Mouse (Mus musculus): Measurements from ENCODE around the gene Trmt1l. TPM values are rescaled to one million over a fixed set of nuclear protein-coding genes. Genes with fewer than 3 reads are reported as not detected.

Trmt1l gene
- polyA plus RNA-seq, 1 experiment from 2014 or later: 43.5 TPM

DNA sequence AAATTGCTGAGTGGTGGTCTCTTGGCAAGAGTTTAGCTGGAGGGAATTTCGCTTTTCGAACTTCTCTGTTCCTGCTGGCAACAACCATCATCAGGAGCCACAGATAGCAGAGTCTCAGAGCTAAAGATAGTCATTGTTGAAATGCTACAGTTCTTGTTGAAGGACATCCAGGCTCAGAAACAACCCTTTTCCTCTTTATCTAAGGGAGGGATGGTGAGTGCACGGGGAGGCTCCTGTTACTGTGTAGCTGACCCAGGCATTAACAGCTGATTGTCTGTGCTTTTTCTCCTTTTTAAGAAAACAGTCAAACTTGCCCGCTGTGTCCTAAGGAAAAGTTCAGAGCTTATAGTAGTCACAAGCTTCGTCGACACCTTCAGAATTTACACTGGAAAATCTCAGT lies 7.1 kb downstream of the Trmt1l start:
- Histone ChIP-seq H3K4me1 (ENCODE audit: control insufficient read depth, insufficient read depth, low read length) (no peaks in the 10 kb centered on the region), H3K27me3 (ENCODE audit: control insufficient read depth, insufficient read depth, low read length) (no peaks in the 10 kb centered on the region), H3K4me3 (ENCODE audit: low read depth, low read length) (no peak overlapping the region), H3K36me3 (replicated peaks; ENCODE audit: control insufficient read depth, insufficient read depth, low read depth, low read length) (peaks cover 5% of the 10 kb centered on the region), H3K27ac (replicated peaks; ENCODE audit: low read depth, low read length) (no peak overlapping the region), H3K9me3 (replicated peaks; ENCODE audit: control insufficient read depth, low read length) (no peaks in the 10 kb centered on the region), H3K4me2 (ENCODE audit: low read depth, low read length) (no peak overlapping the region), H3K9ac (replicated peaks; ENCODE audit: low read length) (no peak overlapping the region)
- 95% methylated on average over 6 of the region's 6 CpGs for WGBS
- ATAC-seq (replicated peaks; ENCODE audit: insufficient number of reproducible peaks, low FRiP score, low TSS enrichment, low read depth) (no peak), DNase-seq (ENCODE audit: low spot score) (no peak)

DNA sequence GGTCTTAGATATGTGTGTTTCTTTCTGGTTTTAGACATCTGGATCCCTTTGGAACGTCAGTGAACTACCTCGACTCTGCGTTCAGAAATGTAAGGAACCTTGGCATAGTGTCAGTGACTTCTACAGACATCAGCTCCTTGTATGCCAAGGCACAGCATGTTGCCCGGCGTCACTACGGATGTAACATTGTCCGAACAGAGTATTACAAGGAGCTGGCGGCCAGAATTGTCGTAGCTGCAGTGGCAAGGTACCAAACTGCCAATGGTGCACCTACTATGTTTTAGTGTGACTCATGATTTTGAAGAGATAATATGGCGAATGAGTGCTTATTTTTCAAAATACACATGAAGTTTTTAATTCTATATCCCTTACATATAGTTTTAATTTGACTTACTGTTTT lies 21.5 kb downstream of the Trmt1l start:
- Histone ChIP-seq H3K9me3 (replicated peaks; ENCODE audit: control insufficient read depth, low read length) (no peaks in the 10 kb centered on the region), H3K4me3 (ENCODE audit: low read depth, low read length) (no peak overlapping the region), H3K27ac (replicated peaks; ENCODE audit: low read depth, low read length) (no peak overlapping the region), H3K4me2 (ENCODE audit: low read depth, low read length) (no peak overlapping the region), H3K36me3 (replicated peaks; ENCODE audit: control insufficient read depth, insufficient read depth, low read depth, low read length) (peaks cover 6% of the 10 kb centered on the region; the same call in 1 of the 2 replicates), H3K27me3 (ENCODE audit: control insufficient read depth, insufficient read depth, low read length) (no peaks in the 10 kb centered on the region), H3K4me1 (ENCODE audit: control insufficient read depth, insufficient read depth, low read length) (no peaks in the 10 kb centered on the region), H3K9ac (replicated peaks; ENCODE audit: low read length) (no peak overlapping the region)
- DNase-seq (ENCODE audit: low spot score): no peak
- 93% methylated on average over 10 of the region's 10 CpGs for WGBS
- no peak for ATAC-seq (replicated peaks; ENCODE audit: insufficient number of reproducible peaks, low FRiP score, low TSS enrichment, low read depth)

DNA sequence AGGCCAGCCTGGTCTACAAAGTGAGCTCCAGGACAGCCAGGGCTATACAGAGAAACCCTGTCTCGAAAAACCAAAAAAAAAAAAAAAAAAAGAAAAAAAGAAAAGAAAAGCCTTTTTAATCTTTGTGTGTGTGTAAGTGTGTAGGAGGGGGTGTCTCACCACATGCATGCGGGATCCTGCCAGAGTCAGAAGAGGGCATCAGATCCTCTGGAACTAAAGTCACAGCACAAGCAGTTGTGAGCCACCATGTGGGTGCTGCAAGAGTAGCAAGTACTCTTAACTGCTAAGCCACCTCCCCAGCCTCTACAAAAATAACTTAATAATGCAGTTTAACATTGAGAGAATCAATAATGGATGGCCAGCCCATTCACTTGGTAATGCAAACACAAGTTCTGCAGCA lies 22.5 kb downstream of the Trmt1l start:
- H3K9ac ChIP-seq (replicated peaks; ENCODE audit: low read length): no peak overlapping the region

DNA sequence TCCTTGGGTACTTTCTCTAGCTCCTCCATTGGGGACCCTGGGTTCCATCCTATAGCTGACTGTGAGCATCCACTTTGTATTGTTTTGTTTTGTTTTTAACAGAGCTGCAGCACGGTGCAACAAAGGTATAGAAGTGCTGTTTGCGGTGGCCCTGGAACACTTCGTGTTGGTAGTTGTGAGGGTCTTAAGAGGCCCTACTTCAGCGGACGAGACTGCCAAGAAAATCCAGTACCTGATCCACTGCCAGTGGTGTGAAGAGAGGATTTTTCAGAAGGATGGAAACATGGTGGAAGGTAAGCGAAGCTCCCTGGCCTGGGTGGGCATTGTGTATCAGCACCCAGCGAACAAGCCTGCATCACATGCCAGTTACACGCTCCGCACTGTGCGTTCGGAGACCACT lies 23.6 kb downstream of the Trmt1l start:
- 95% methylated on average over 11 of the region's 11 CpGs for WGBS
- Histone ChIP-seq H3K4me3 (ENCODE audit: low read depth, low read length) (no peak overlapping the region), H3K27me3 (ENCODE audit: control insufficient read depth, insufficient read depth, low read length) (no peaks in the 10 kb centered on the region), H3K36me3 (replicated peaks; ENCODE audit: control insufficient read depth, insufficient read depth, low read depth, low read length) (peaks cover 2% of the 10 kb centered on the region; the same call in 1 of the 2 replicates), H3K9me3 (replicated peaks; ENCODE audit: control insufficient read depth, low read length) (no peaks in the 10 kb centered on the region), H3K4me1 (ENCODE audit: control insufficient read depth, insufficient read depth, low read length) (no peaks in the 10 kb centered on the region), H3K9ac (replicated peaks; ENCODE audit: low read length) (no peak overlapping the region), H3K27ac (replicated peaks; ENCODE audit: low read depth, low read length) (no peak overlapping the region), H3K4me2 (ENCODE audit: low read depth, low read length) (no peak overlapping the region)
- no peak for ATAC-seq (replicated peaks; ENCODE audit: insufficient number of reproducible peaks, low FRiP score, low TSS enrichment, low read depth)
- no peak for DNase-seq (ENCODE audit: low spot score)

More for the DNA sequence above, 22.5 kb downstream of the Trmt1l start:
- no peaks in the 10 kb centered on the region for H3K9me3 ChIP-seq (replicated peaks; ENCODE audit: control insufficient read depth, low read length)
- H3K27ac ChIP-seq (replicated peaks; ENCODE audit: low read depth, low read length): no peak overlapping the region
- H3K36me3 ChIP-seq (replicated peaks; ENCODE audit: control insufficient read depth, insufficient read depth, low read depth, low read length): peaks cover 2% of the 10 kb centered on the region; the same call in 1 of the 2 replicates
- DNase-seq (ENCODE audit: low spot score): no peak
- no peak overlapping the region for H3K4me3 ChIP-seq (ENCODE audit: low read depth, low read length)
- ATAC-seq (replicated peaks; ENCODE audit: insufficient number of reproducible peaks, low FRiP score, low TSS enrichment, low read depth): no peak
- H3K27me3 ChIP-seq (ENCODE audit: control insufficient read depth, insufficient read depth, low read length): no peaks in the 10 kb centered on the region
- no peaks in the 10 kb centered on the region for H3K4me1 ChIP-seq (ENCODE audit: control insufficient read depth, insufficient read depth, low read length)
- H3K4me2 ChIP-seq (ENCODE audit: low read depth, low read length): no peak overlapping the region
- 89% methylated on average over 1 of the region's 2 CpGs for WGBS

DNA sequence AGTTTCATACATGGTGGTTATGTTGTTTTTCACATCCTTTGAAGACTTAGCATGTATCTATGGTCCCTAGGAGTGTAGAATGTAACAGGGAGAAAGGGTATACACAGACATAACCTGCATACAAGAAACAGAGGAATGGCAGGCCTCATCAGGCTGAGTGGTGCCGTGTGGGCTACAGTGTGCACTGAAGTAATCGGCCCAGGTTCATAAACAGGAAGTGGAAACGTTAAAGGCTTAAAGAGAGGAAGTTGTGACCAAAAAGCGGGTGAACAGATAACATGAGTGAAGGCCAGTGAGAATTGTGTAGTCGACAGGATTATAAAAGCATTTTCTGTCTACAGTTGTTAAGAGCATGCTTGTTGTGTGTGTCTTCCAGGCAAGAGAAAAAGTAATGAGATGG lies 28.7 kb downstream of the Trmt1l start:
- Histone ChIP-seq H3K4me1 (ENCODE audit: control insufficient read depth, insufficient read depth, low read length) (no peaks in the 10 kb centered on the region), H3K36me3 (replicated peaks; ENCODE audit: control insufficient read depth, insufficient read depth, low read depth, low read length) (peaks cover 5% of the 10 kb centered on the region), H3K27me3 (ENCODE audit: control insufficient read depth, insufficient read depth, low read length) (no peaks in the 10 kb centered on the region), H3K4me3 (ENCODE audit: low read depth, low read length) (no peak overlapping the region), H3K9me3 (replicated peaks; ENCODE audit: control insufficient read depth, low read length) (no peaks in the 10 kb centered on the region), H3K27ac (replicated peaks; ENCODE audit: low read depth, low read length) (no peak overlapping the region), H3K9ac (replicated peaks; ENCODE audit: low read length) (no peak overlapping the region), H3K4me2 (ENCODE audit: low read depth, low read length) (no peak overlapping the region)
- no peak for DNase-seq (ENCODE audit: low spot score)
- no peak for ATAC-seq (replicated peaks; ENCODE audit: insufficient number of reproducible peaks, low FRiP score, low TSS enrichment, low read depth)
- 81% methylated on average over 5 of the region's 5 CpGs for WGBS

DNA sequence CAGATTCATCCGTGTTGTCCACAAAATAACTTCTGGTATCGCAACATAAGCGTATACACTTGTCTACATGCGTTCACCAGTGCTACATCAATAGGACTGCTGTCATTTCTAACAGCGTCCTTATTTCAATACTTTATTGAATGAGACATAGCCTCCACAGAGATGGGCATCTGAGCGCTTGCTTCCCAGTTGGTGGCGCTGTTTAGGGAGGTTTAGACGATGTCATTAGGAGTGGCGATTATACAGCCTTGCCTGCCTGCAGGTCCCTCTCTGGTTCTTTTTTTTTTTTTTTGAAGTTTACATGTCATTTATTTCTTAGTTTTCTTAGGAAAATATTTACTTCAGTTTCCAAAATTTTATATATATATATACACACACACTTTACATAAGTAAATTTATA lies 32.9 kb downstream of the Trmt1l start:
- peaks cover 3% of the 10 kb centered on the region; the same call in 1 of the 2 replicates for H3K36me3 ChIP-seq (replicated peaks; ENCODE audit: control insufficient read depth, insufficient read depth, low read depth, low read length)

DNA sequence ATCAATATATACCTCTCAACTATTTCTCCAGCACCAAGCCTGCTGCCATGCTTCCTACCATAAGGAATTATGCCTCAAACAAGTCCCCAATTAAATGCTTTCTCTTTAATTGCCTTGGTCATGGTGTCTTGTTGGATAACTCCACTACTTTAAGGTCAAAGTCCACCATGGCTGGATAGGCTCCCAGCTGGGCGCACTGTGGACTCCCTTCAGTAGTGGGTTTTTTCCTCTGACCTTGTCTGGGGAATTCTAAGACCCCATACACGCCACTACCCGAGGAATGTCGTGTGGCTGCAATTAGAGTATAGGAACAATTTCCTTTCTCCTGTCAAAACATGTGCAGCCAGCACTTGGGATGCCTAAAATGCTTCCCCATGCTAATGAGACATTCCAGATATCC lies 36.6 kb downstream of the Trmt1l start:
- H3K27me3 ChIP-seq (ENCODE audit: control insufficient read depth, insufficient read depth, low read length): no peaks in the 10 kb centered on the region
- H3K4me1 ChIP-seq (ENCODE audit: control insufficient read depth, insufficient read depth, low read length): no peaks in the 10 kb centered on the region
- no peak overlapping the region for H3K9ac ChIP-seq (replicated peaks; ENCODE audit: low read length)
- ATAC-seq (replicated peaks; ENCODE audit: insufficient number of reproducible peaks, low FRiP score, low TSS enrichment, low read depth): no peak
- H3K27ac ChIP-seq (replicated peaks; ENCODE audit: low read depth, low read length): no peak overlapping the region
- DNase-seq (ENCODE audit: low spot score): peak; percentile 19
- whole genome bisulfite sequencing: 25% methylated on average over 4 of the region's 4 CpGs
- H3K9me3 ChIP-seq (replicated peaks; ENCODE audit: control insufficient read depth, low read length): no peaks in the 10 kb centered on the region
- H3K4me2 ChIP-seq (ENCODE audit: low read depth, low read length): no peak overlapping the region
- H3K4me3 ChIP-seq (ENCODE audit: low read depth, low read length): no peak overlapping the region
- peaks cover 3% of the 10 kb centered on the region; the same call in 1 of the 2 replicates for H3K36me3 ChIP-seq (replicated peaks; ENCODE audit: control insufficient read depth, insufficient read depth, low read depth, low read length)

More for the DNA sequence above, 32.9 kb downstream of the Trmt1l start:
- no peak for DNase-seq (ENCODE audit: low spot score)
- no peaks in the 10 kb centered on the region for H3K4me1 ChIP-seq (ENCODE audit: control insufficient read depth, insufficient read depth, low read length)
- 77% methylated on average over 9 of the region's 9 CpGs for WGBS
- no peak overlapping the region for H3K9ac ChIP-seq (replicated peaks; ENCODE audit: low read length)
- no peak overlapping the region for H3K4me2 ChIP-seq (ENCODE audit: low read depth, low read length)
- no peak overlapping the region for H3K27ac ChIP-seq (replicated peaks; ENCODE audit: low read depth, low read length)
- H3K4me3 ChIP-seq (ENCODE audit: low read depth, low read length): no peak overlapping the region
- no peaks in the 10 kb centered on the region for H3K9me3 ChIP-seq (replicated peaks; ENCODE audit: control insufficient read depth, low read length)
- no peaks in the 10 kb centered on the region for H3K27me3 ChIP-seq (ENCODE audit: control insufficient read depth, insufficient read depth, low read length)
- ATAC-seq (replicated peaks; ENCODE audit: insufficient number of reproducible peaks, low FRiP score, low TSS enrichment, low read depth): no peak

DNA sequence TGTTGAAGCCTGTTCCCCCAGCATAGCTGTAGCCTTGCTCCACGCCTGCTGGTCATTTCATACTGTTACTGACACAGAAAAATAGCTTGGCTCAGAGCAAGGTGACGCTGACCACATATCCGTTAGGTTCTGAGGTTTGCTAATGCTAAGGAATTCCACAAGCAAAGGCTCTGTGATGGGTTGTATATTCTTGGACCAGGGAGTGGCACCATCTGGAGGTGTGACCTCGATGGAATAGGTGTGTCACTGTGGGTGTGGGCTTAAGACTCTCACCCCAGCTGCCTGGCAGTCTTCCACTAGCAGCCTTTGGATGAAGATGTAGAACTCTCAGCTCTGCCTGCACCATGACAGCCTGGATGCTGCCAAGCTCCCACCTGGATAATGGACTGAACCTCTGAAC lies 38.2 kb downstream of the Trmt1l start:
- Histone ChIP-seq H3K27me3 (ENCODE audit: control insufficient read depth, insufficient read depth, low read length) (no peaks in the 10 kb centered on the region), H3K4me3 (ENCODE audit: low read depth, low read length) (no peak overlapping the region), H3K9me3 (replicated peaks; ENCODE audit: control insufficient read depth, low read length) (no peaks in the 10 kb centered on the region), H3K36me3 (replicated peaks; ENCODE audit: control insufficient read depth, insufficient read depth, low read depth, low read length) (peaks cover 3% of the 10 kb centered on the region; the same call in 1 of the 2 replicates), H3K27ac (replicated peaks; ENCODE audit: low read depth, low read length) (no peak overlapping the region), H3K4me2 (ENCODE audit: low read depth, low read length) (no peak overlapping the region), H3K4me1 (ENCODE audit: control insufficient read depth, insufficient read depth, low read length) (no peaks in the 10 kb centered on the region), H3K9ac (replicated peaks; ENCODE audit: low read length) (no peak overlapping the region)
- DNase-seq (ENCODE audit: low spot score) (no peak), ATAC-seq (replicated peaks; ENCODE audit: insufficient number of reproducible peaks, low FRiP score, low TSS enrichment, low read depth) (0 out of 2 replicates have a peak, but pooled peaks have one; percentile 29)
- WGBS: 90% methylated on average over 4 of the region's 4 CpGs

Measured in embryonic facial prominence, embryonic 11.5 days (tissue).